1 mouse cellular context compared by ENCODE assay signal in the genomic region with DNA sequence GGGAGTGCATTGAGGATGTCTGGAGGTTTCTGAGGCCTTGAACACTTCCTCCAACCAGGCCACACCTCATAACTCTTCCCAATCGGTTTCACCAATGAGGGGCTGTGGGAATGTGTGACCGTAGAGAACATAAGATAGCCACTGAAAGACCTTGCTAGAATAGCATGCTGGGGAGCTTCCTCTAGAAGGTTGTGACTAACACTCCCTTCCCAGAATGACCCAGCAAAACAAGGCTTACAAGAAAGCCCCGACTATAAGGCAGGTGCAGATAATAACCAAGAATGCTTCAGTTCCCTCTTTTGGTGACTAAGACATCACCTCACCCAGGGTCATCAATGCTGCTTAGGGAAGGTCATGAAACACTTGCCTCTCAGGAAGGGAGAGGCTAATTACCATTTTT.
TF ChIP-seq lines count a peak whose summit lies in the region.

No protein-coding gene starts in this region.

TF ChIP-seq in CH12.LX, 34 proteins besides CTCF, POLR2A, EP300 and RAD21 (continued from another document):
- TF ChIP-seq MAZ (IDR thresholded peaks at IDR 0.05; ENCODE audit: low read depth, low read length) (no peak), JUN (IDR thresholded peaks at IDR 0.05; ENCODE audit: insufficient read depth, low read depth, low read length) (0 out of 2 replicates have a peak, but pooled peaks have one; percentile 30), ETS1 (conservative IDR thresholded peaks at IDR 0.05; ENCODE audit: low read depth, low read length) (peak; percentile 73), MEF2A (IDR thresholded peaks at IDR 0.05; ENCODE audit: borderline replicate concordance, low read depth, low read length) (peak; percentile 43; the same call in 1 of the 2 replicates), POLR2AphosphoS2 (IDR thresholded peaks at IDR 0.05; ENCODE audit: low read depth, low read length) (no peak), JUND (conservative IDR thresholded peaks at IDR 0.05; ENCODE audit: low read depth, low read length) (peak; percentile 59; the same call in 1 of the 2 replicates), MXI1 (IDR thresholded peaks at IDR 0.05; ENCODE audit: low read depth, low read length) (no peak), USF2 (conservative IDR thresholded peaks at IDR 0.05; ENCODE audit: low read depth, low read length) (no peak), E2F4 (IDR thresholded peaks at IDR 0.05; ENCODE audit: insufficient replicate concordance, low read depth, low read length) (no peak), CHD2 (IDR thresholded peaks at IDR 0.05; ENCODE audit: low read length) (0 out of 2 replicates have a peak, but pooled peaks have one; percentile 32), CHD1 (IDR thresholded peaks at IDR 0.05; ENCODE audit: low read depth, low read length) (no peak), IRF4 (IDR thresholded peaks at IDR 0.05; ENCODE audit: low read depth, low read length) (peak; percentile 78; the same call in 1 of the 2 replicates), ELF1 (IDR thresholded peaks at IDR 0.05; ENCODE audit: low read depth, low read length) (no peak), MYC (IDR thresholded peaks at IDR 0.05; ENCODE audit: low read depth, low read length) (peak; percentile 58; the same call in 1 of the 2 replicates), BHLHE40 (IDR thresholded peaks at IDR 0.05; ENCODE audit: low read depth, low read length) (peak; percentile 80), SMC3 (IDR thresholded peaks at IDR 0.05; ENCODE audit: low read depth, low read length) (peak; percentile 7; the same call in 1 of the 2 replicates), MAFK (IDR thresholded peaks at IDR 0.05; ENCODE audit: insufficient replicate concordance, low read length) (peak; percentile 56; the same call in 1 of the 2 replicates), RCOR1 (conservative IDR thresholded peaks at IDR 0.05; ENCODE audit: low read depth, low read length) (0 out of 2 replicates have a peak, but pooled peaks have one; percentile 64), NRF1 (IDR thresholded peaks at IDR 0.05; ENCODE audit: low read depth, low read length) (no peak), KAT2A (IDR thresholded peaks at IDR 0.05; ENCODE audit: insufficient replicate concordance, low read length) (no peak), TBP (conservative IDR thresholded peaks at IDR 0.05; ENCODE audit: low read depth, low read length) (no peak), NELFE (IDR thresholded peaks at IDR 0.05; ENCODE audit: low read depth, low read length) (no peak), HCFC1 (IDR thresholded peaks at IDR 0.05; ENCODE audit: low read depth, low read length) (no peak), SIN3A (IDR thresholded peaks at IDR 0.05; ENCODE audit: low read length) (no peak), ZMIZ1 (IDR thresholded peaks at IDR 0.05; ENCODE audit: low read depth, low read length) (no peak), MAX (IDR thresholded peaks at IDR 0.05; ENCODE audit: low read length) (peak; percentile 43; the same call in 1 of the 2 replicates), UBTF (IDR thresholded peaks at IDR 0.05; ENCODE audit: low read depth, low read length) (no peak), GABPA (IDR thresholded peaks at IDR 0.05; ENCODE audit: insufficient replicate concordance, low read depth, low read length) (no peak)
TF ChIP-seq in CH12.LX: peak in this region for 13.
